Mouse (Mus musculus) forebrain, embryonic 14.5 days (tissue): ENCODE measurements at regions not wholly inside any gene's neighbourhood (a gene's known extent, or its start where the extent isn't known, plus 50 kb on each side); places are given as distances from the start of the nearest gene placed in this dataset.

Source experiments
- ATAC-seq: fragments of 200-750 bp; cut with Nextera tagmentation; 2 replicates; pipeline ENCODE4 v1.8.0; 2017; ENCODE audit warnings: mild to moderate bottlenecking, moderate library complexity
- DNase-seq: peaks from one replicate; pipeline ENCODE4 v3.0.0-alpha.2; 2015; ENCODE audit warnings: low spot score
- H3K27ac ChIP-seq: fragments of 300-500 bp; sonication (generic); 2 replicates; pipeline ENCODE4 v1.5.1; 2014; ENCODE audit warnings: low read depth, mild to moderate bottlenecking, control low read depth, low read length, moderate library complexity
- H3K27me3 ChIP-seq: fragments of 300-500 bp; sonication (generic); replicated peaks from 2 replicates; pipeline ENCODE4 v1.6.1; 2014; ENCODE audit warnings: low read length, control low read depth, mixed read lengths; ENCODE audit not compliant: control insufficient read depth, insufficient read depth
- H3K36me3 ChIP-seq: fragments of 300-500 bp; sonication (generic); 2 replicates; pipeline ENCODE4 v1.6.1; 2014; ENCODE audit warnings: low read length, control low read depth; ENCODE audit not compliant: control insufficient read depth, insufficient read depth
- H3K4me1 ChIP-seq: fragments of 300-500 bp; sonication (generic); 2 replicates; pipeline ENCODE4 v1.6.1; 2014; ENCODE audit warnings: antibody characterized with exemption, low read length, control low read depth; ENCODE audit not compliant: control insufficient read depth, insufficient read depth
- H3K4me2 ChIP-seq: fragments of 300-500 bp; sonication (generic); 2 replicates; pipeline ENCODE4 v1.6.1; 2014; ENCODE audit warnings: mild to moderate bottlenecking, control low read depth, low read length
- H3K4me3 ChIP-seq: fragments of 300-500 bp; sonication (generic); 2 replicates; pipeline ENCODE4 v1.5.1; 2014; ENCODE audit warnings: low read depth, low read length, control low read depth
- H3K9ac ChIP-seq: fragments of 300-500 bp; sonication (generic); 2 replicates; pipeline ENCODE4 v1.6.1; 2014; ENCODE audit warnings: mild to moderate bottlenecking, low read length, control low read depth, moderate library complexity
- H3K9me3 ChIP-seq: fragments of 300-500 bp; sonication (generic); replicated peaks from 2 replicates; pipeline ENCODE4 v1.6.1; 2016; ENCODE audit warnings: low read length, control low read depth, mixed read lengths; ENCODE audit not compliant: control insufficient read depth
- WGBS: fragments of 180-500 bp; shearing (Covaris S2); extraction: QIAGEN DNeasy Blood & Tissue Kit; methylation state at CpG from one replicate; pipeline ENCODE4 v1.1.7; 2014; 5-methylcytosine and 5-hydroxymethylcytosine counted together

DNA sequence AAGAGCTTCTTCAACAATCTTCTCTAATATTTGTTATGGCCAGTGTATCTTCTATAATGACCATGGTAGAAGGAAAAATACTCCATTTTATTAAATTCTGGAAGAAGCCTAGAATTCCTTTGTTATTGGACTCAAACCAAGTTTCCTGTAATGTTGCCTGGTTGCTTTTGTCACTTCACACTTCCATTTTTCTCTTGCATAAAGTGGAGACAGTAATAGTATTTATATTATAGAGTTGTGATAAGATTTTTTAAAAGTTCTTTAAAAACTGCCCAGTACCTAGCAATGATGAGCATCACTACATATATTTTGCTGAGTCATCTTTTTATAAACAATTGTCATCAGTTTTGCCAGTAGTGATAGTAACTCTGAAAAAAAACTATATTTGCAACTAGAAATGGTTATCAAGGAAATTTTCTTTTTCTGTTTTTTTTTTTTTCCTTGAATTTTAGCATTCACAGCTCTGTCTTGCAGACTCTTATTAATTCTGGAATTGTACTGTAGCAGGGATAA lies 415.2 kb upstream of the Aga start:
- Histone ChIP-seq H3K36me3 (no peaks in the 10 kb centered on the region), H3K4me2 (no peak overlapping the region), H3K27ac (no peak overlapping the region), H3K4me3 (no peak overlapping the region), H3K4me1 (no peaks in the 10 kb centered on the region), H3K27me3 (no peaks in the 10 kb centered on the region), H3K9ac (no peak overlapping the region), H3K9me3 (no peaks in the 10 kb centered on the region)
- ATAC-seq: no peak
- DNase-seq: no peak

GRCm38 (mm10) chr8:53140041-53140440 lies 371.5 kb upstream of the Aga start:
- no peaks in the 10 kb centered on the region for H3K9me3 ChIP-seq
- DNase-seq (no peak), ATAC-seq (no peak)
- H3K4me2 ChIP-seq: no peak overlapping the region
- H3K9ac ChIP-seq: no peak overlapping the region
- no peak overlapping the region for H3K4me3 ChIP-seq
- 91% methylated on average over 6 of the region's 6 CpGs for WGBS
- no peak overlapping the region for H3K27ac ChIP-seq
- no peaks in the 10 kb centered on the region for H3K4me1 ChIP-seq
- H3K27me3 ChIP-seq: no peaks in the 10 kb centered on the region
- H3K36me3 ChIP-seq: no peaks in the 10 kb centered on the region

GRCm38 (mm10) chr8:53148915-53149314 lies 362.6 kb upstream of the Aga start:
- Histone ChIP-seq H3K36me3 (no peaks in the 10 kb centered on the region), H3K9me3 (no peaks in the 10 kb centered on the region), H3K9ac (no peak overlapping the region), H3K4me2 (no peak overlapping the region), H3K4me1 (no peaks in the 10 kb centered on the region), H3K27ac (no peak overlapping the region), H3K4me3 (no peak overlapping the region), H3K27me3 (no peaks in the 10 kb centered on the region)
- DNase-seq (peak; percentile 7), ATAC-seq (no peak)
- WGBS: 75% methylated on average over 2 of the region's 2 CpGs

DNA sequence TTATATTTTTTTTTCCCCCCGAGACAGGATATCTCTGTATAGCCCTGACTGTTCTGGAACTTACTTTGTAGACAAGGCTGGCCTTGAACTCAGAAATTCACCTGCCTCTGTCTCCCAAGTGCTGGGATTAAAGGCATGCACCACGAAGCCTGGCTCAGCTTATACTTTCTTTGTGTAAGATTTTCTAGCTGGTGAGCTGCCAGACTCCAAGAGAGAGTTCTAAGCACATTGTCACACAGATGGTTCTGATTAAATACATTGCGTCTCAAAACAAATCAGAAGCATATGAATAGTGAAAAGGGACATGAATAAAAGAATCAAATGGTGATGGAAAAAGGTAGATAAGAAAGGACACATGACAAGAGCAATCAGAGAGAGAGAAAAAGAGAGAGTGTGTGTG lies 347.5 kb upstream of the Aga start:
- Histone ChIP-seq H3K9me3 (no peaks in the 10 kb centered on the region), H3K9ac (no peak overlapping the region), H3K27ac (no peak overlapping the region), H3K27me3 (no peaks in the 10 kb centered on the region), H3K4me1 (no peaks in the 10 kb centered on the region), H3K4me3 (no peak overlapping the region), H3K36me3 (no peaks in the 10 kb centered on the region), H3K4me2 (no peak overlapping the region)
- no peak for ATAC-seq
- DNase-seq: peak; percentile 44
- WGBS: 58% methylated on average over 3 of the region's 3 CpGs

- Histone ChIP-seq H3K36me3 (no peaks in the 10 kb centered on the region), H3K9me3 (no peaks in the 10 kb centered on the region), H3K9ac (no peak overlapping the region), H3K4me2 (no peak overlapping the region), H3K27me3 (no peaks in the 10 kb centered on the region), H3K27ac (no peak overlapping the region), H3K4me1 (no peaks in the 10 kb centered on the region), H3K4me3 (no peak overlapping the region)
- no peak for ATAC-seq
- no peak for DNase-seq
- 92% methylated on average over 5 of the region's 5 CpGs for WGBS
Observed at GRCm38 (mm10) chr8:53171694-53172299, 339.7 kb upstream of the Aga start.

GRCm38 (mm10) chr8:53192519-53192918 lies 319.0 kb upstream of the Aga start:
- Histone ChIP-seq H3K27ac (no peak overlapping the region), H3K9me3 (no peaks in the 10 kb centered on the region), H3K4me1 (no peaks in the 10 kb centered on the region), H3K36me3 (no peaks in the 10 kb centered on the region), H3K4me2 (no peak overlapping the region), H3K27me3 (no peaks in the 10 kb centered on the region), H3K9ac (no peak overlapping the region), H3K4me3 (no peak overlapping the region)
- ATAC-seq (no peak), DNase-seq (peak; percentile 57)
- WGBS: 37% methylated on average over 1 of the region's 1 CpGs

GRCm38 (mm10) chr8:53222194-53222593 lies 289.3 kb upstream of the Aga start:
- Histone ChIP-seq H3K36me3 (no peaks in the 10 kb centered on the region), H3K27ac (no peak overlapping the region), H3K4me1 (no peaks in the 10 kb centered on the region), H3K4me3 (no peak overlapping the region), H3K27me3 (no peaks in the 10 kb centered on the region), H3K9me3 (no peaks in the 10 kb centered on the region), H3K9ac (no peak overlapping the region), H3K4me2 (no peak overlapping the region)
- no peak for DNase-seq
- ATAC-seq: no peak
- 88% methylated on average over 5 of the region's 5 CpGs for WGBS
